In the genomic region with DNA sequence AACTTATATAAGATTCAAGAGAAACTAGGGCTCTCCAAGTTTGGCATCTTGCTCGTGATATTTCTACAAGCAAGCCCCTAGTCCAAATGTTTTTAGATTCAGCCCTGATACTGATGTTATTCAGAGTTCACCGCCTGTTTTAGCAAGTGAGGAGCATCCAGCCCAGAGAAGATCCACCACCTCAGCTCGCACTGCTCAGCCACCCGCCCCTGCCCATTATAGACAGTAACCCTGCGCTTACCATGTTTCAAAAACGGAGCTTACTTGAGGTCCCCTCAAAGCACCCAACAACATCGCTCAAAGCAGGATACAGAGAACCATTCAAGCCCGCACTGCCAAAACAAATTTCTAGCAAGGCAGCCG, we compare ENCODE assay signal across 7 mouse cellular contexts. TPM values are rescaled to one million over a fixed set of nuclear protein-coding genes. Genes with fewer than 3 reads are reported as not detected.
DNase-seq lines count a peak whose midpoint lies in the region; ATAC-seq and TF ChIP-seq lines count a peak whose summit lies in the region.

No protein-coding gene starts in this region.

- TF ChIP-seq POLR2A in limb, embryonic 14.5 days (IDR thresholded peaks at IDR 0.05; ENCODE audit: borderline replicate concordance, extremely low read depth, insufficient read depth, insufficient read length): no peak

- no peak for DNase-seq in neural tube, embryonic 11.5 days (ENCODE audit: low spot score)
- DNase-seq in neural tube, embryonic 10.5 days (ENCODE audit: extremely low spot score, low spot score): no peak
- no peak for DNase-seq in forebrain, embryonic 11.5 days (ENCODE audit: low spot score)
- no peak for DNase-seq in limb, embryonic 14.5 days (ENCODE audit: low spot score)
- DNase-seq in urinary bladder, postnatal 36 days (ENCODE audit: low spot score in 2 of 2): no peak
- DNase-seq in adrenal gland, postnatal 36 days: no peak

- no peak for ATAC-seq in neural tube, embryonic 11.5 days (ENCODE audit: insufficient read depth, low FRiP score, low TSS enrichment)
- no peak for ATAC-seq in forebrain, embryonic 11.5 days (replicated peaks; ENCODE audit: low FRiP score)
- no peak; the same call in 1 of the 2 replicates for ATAC-seq in limb, embryonic 14.5 days (ENCODE audit: low FRiP score, low read depth)
- ATAC-seq in stomach, embryonic 16.5 days (ENCODE audit: insufficient read depth, low FRiP score): no peak; the same call in 1 of the 2 replicates

- WGBS in neural tube, embryonic 11.5 days: 3% methylated on average over 9 of the region's 9 CpGs
- WGBS in forebrain, embryonic 11.5 days: 5% methylated on average over 9 of the region's 9 CpGs
- 2% methylated on average over 9 of the region's 9 CpGs for WGBS in limb, embryonic 14.5 days
- under 1% methylated on average over 9 of the region's 9 CpGs for WGBS in stomach, embryonic 16.5 days

- H3K9me3 ChIP-seq in neural tube, embryonic 11.5 days (ENCODE audit: control insufficient read depth, low read length): no peaks in the 10 kb centered on the region
- no peaks in the 10 kb centered on the region for H3K9me3 ChIP-seq in forebrain, embryonic 11.5 days (ENCODE audit: control insufficient read depth, low read length)
- no peaks in the 10 kb centered on the region for H3K9me3 ChIP-seq in limb, embryonic 14.5 days (ENCODE audit: control insufficient read depth, low read length)
- no peaks in the 10 kb centered on the region for H3K9me3 ChIP-seq in stomach, embryonic 16.5 days (replicated peaks; ENCODE audit: control insufficient read depth, low read length)

- H3K27ac ChIP-seq in neural tube, embryonic 11.5 days (ENCODE audit: low read depth, low read length): peak overlapping the region; percentile 82
- H3K27ac ChIP-seq in forebrain, embryonic 11.5 days (ENCODE audit: low read depth, low read length): peak overlapping the region; percentile 85; the same call in 1 of the 2 replicates
- H3K27ac ChIP-seq in limb, embryonic 14.5 days (replicated peaks; ENCODE audit: low read depth, low read length): peak overlapping the region; percentile 94; the same call in 1 of the 2 replicates
- peak overlapping the region; percentile 98 for H3K27ac ChIP-seq in stomach, embryonic 16.5 days (ENCODE audit: low read length)

- H3K4me2 ChIP-seq in neural tube, embryonic 11.5 days (ENCODE audit: low read depth): peak overlapping the region; percentile 45
- H3K4me2 ChIP-seq in forebrain, embryonic 11.5 days (ENCODE audit: low read depth, low read length, severe bottlenecking): peak overlapping the region; percentile 56
- H3K4me2 ChIP-seq in limb, embryonic 14.5 days (replicated peaks; ENCODE audit: low read depth, low read length, severe bottlenecking): peak overlapping the region; percentile 63
- peak overlapping the region; percentile 74 for H3K4me2 ChIP-seq in stomach, embryonic 16.5 days (ENCODE audit: low read depth, low read length)

- H3K9ac ChIP-seq in neural tube, embryonic 11.5 days (ENCODE audit: low read length): peak overlapping the region; percentile 67
- H3K9ac ChIP-seq in forebrain, embryonic 11.5 days (ENCODE audit: low read length): peak overlapping the region; percentile 68
- H3K9ac ChIP-seq in limb, embryonic 14.5 days (ENCODE audit: low read depth, low read length, severe bottlenecking): peak overlapping the region; percentile 65
- H3K9ac ChIP-seq in stomach, embryonic 16.5 days (ENCODE audit: low read length): peak overlapping the region; percentile 80

- H3K36me3 ChIP-seq in neural tube, embryonic 11.5 days (ENCODE audit: control insufficient read depth, insufficient read depth, low read length): no peaks in the 10 kb centered on the region
- H3K36me3 ChIP-seq in forebrain, embryonic 11.5 days (ENCODE audit: control insufficient read depth, insufficient read depth, low read length): no peaks in the 10 kb centered on the region
- no peaks in the 10 kb centered on the region for H3K36me3 ChIP-seq in limb, embryonic 14.5 days (ENCODE audit: control insufficient read depth, insufficient read depth, low read length)
- no peaks in the 10 kb centered on the region for H3K36me3 ChIP-seq in stomach, embryonic 16.5 days (ENCODE audit: control insufficient read depth, insufficient read depth, low read length)

- H3K4me3 ChIP-seq in neural tube, embryonic 11.5 days (ENCODE audit: low read depth, low read length): peak overlapping the region; percentile 57
- H3K4me3 ChIP-seq in forebrain, embryonic 11.5 days (ENCODE audit: low read depth, low read length): peak overlapping the region; percentile 51
- H3K4me3 ChIP-seq in limb, embryonic 14.5 days (replicated peaks; ENCODE audit: low read length): peak overlapping the region; percentile 60
- H3K4me3 ChIP-seq in stomach, embryonic 16.5 days (replicated peaks; ENCODE audit: low read length): peak overlapping the region; percentile 72

- no peaks in the 10 kb centered on the region for H3K4me1 ChIP-seq in neural tube, embryonic 11.5 days (ENCODE audit: control insufficient read depth, insufficient read depth, low read length)
- no peaks in the 10 kb centered on the region for H3K4me1 ChIP-seq in forebrain, embryonic 11.5 days (replicated peaks; ENCODE audit: control insufficient read depth, insufficient read depth, low read length)
- peaks cover 12% of the 10 kb centered on the region for H3K4me1 ChIP-seq in limb, embryonic 14.5 days (ENCODE audit: control insufficient read depth, insufficient read depth, low read length)
- H3K4me1 ChIP-seq in stomach, embryonic 16.5 days (ENCODE audit: control insufficient read depth, insufficient read depth, low read length): no peaks in the 10 kb centered on the region

- H3K27me3 ChIP-seq in neural tube, embryonic 11.5 days (ENCODE audit: control insufficient read depth, insufficient read depth, low read length): no peaks in the 10 kb centered on the region
- H3K27me3 ChIP-seq in forebrain, embryonic 11.5 days (ENCODE audit: control insufficient read depth, insufficient read depth, low read length): no peaks in the 10 kb centered on the region
- H3K27me3 ChIP-seq in limb, embryonic 14.5 days (ENCODE audit: control insufficient read depth, insufficient read depth, low read length): no peaks in the 10 kb centered on the region
- H3K27me3 ChIP-seq in stomach, embryonic 16.5 days (ENCODE audit: control insufficient read depth, insufficient read depth, low read length): no peaks in the 10 kb centered on the region

RNA-seq across cellular contexts. Expression of a gene that starts 0.6 kb away (rescaled TPM):
- 25.7 and 29.3 TPM in 2 replicates for polyA plus RNA-seq in neural tube, embryonic 11.5 days (2014; fragmentation: Nextera tagmentation; extraction: Ambion mirVana)
- polyA plus RNA-seq in forebrain, embryonic 11.5 days (2014; fragmentation: Nextera tagmentation; extraction: Ambion mirVana): 22.8 and 24.0 TPM in 2 replicates
- 10.7 and 14.5 TPM in 2 replicates for polyA plus RNA-seq in limb, embryonic 14.5 days (2012; rRNA removed)
- polyA plus RNA-seq in limb, embryonic 14.5 days (2014; fragmentation: Nextera tagmentation; extraction: Ambion mirVana): 25.5 and 29.3 TPM in 2 replicates
- 20.7 and 23.3 TPM in 2 replicates for polyA plus RNA-seq in stomach, embryonic 16.5 days (2015; fragmentation: Nextera tagmentation; extraction: Ambion mirVana)
- total RNA-seq in adrenal gland, postnatal 36 days (2021): 10 to 100 TPM; 10.1 to 14.2 TPM
